Mouse (Mus musculus) ES-Bruce4 (cell line): ENCODE data around the gene Tfap2b.

ENCODE experiments used
- CTCF ChIP-seq: IDR thresholded peaks from one replicate; pipeline ENCODE4 v1.8.1; 2011; ENCODE audit warnings: low read depth, low read length
- EP300 ChIP-seq: IDR thresholded peaks from 2 replicates; pipeline ENCODE4 v1.6.1; 2011; ENCODE audit warnings: low read depth, low read length; ENCODE audit not compliant: insufficient read depth

DNA sequence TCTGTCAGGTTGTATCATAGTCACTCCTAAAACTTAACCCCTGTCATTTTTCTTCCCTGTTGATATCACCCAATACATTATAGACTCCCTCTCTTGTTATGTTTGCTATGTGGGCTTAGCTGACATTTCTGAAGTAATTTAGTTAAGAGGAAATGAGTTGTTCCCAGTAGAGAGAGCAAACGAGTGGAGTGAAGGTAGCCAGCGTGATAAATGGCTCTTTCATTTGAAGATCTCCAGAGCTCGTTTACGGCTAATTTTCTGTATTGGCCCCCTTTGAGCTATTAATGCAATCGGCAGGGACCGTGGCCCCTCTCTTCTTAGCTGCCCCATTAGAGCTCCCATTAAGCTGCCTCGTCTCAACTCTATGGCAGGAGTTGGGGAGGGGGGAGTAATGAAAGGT lies 12.9 kb downstream of the Tfap2b start:
- no peak for TF ChIP-seq EP300
- no peak for TF ChIP-seq CTCF
